Mouse (Mus musculus): ENCODE measurements around the gene Gpr146. TPM values are rescaled to one million over a fixed set of nuclear protein-coding genes. Genes with fewer than 3 reads are reported as not detected.

The Gpr146 gene
- polyA plus RNA-seq, 1 experiment, result 11.7 TPM

DNA sequence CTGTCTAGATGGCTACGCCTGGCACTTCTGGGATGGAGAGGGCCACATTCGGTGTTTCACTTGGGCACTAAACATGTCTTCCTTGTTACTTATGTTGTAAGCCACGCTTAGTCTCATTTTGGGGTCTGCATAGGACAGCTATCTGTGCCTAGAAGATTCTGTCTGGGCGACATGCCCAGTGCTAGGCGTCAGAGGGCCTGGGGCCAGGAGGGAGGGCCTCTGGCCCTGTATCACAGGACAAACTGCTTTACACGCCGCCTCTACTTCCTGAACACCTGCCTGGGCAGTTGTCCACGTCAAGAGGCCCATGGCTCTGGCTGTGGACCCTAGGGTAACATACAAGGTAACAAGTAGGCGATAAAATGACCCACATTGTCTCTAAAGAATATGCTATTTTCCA lies 50.5 kb downstream of the Gpr146 start:
- H3K27me3 ChIP-seq (ENCODE audit: control insufficient read depth, insufficient read depth, insufficient read length), result no peaks in the 10 kb centered on the region
- no peak overlapping the region for H3ac ChIP-seq (ENCODE audit: control insufficient read depth, insufficient read length)
- TF ChIP-seq CEBPB (IDR thresholded peaks at IDR 0.05; ENCODE audit: insufficient read depth, poor library complexity, severe bottlenecking), result no peak
- TF ChIP-seq MYOD1 (IDR thresholded peaks at IDR 0.05; ENCODE audit: control insufficient read depth in 1 of 3, insufficient read length in 2 of 3, low read depth in 2 of 3), result no peak
- TF ChIP-seq POLR2AphosphoS2 (IDR thresholded peaks at IDR 0.05; ENCODE audit: insufficient read length, low read depth), result no peak
- TF ChIP-seq MYOG (IDR thresholded peaks at IDR 0.05; ENCODE audit: control insufficient read depth in 1 of 3, insufficient read depth in 1 of 3, insufficient read length in 2 of 3, low read depth in 2 of 3), result no peak
- no peak for TF ChIP-seq TCF12 (IDR thresholded peaks at IDR 0.05; ENCODE audit: insufficient read depth, poor library complexity, severe bottlenecking)
- no peak for TF ChIP-seq MAX (IDR thresholded peaks at IDR 0.05; ENCODE audit: low read depth)
- no peak for TF ChIP-seq REST (IDR thresholded peaks at IDR 0.05; ENCODE audit: insufficient read depth, insufficient read length)
- no peak for TF ChIP-seq USF1 (IDR thresholded peaks at IDR 0.05; ENCODE audit: low read depth)
- TF ChIP-seq SRF (IDR thresholded peaks at IDR 0.05; ENCODE audit: control insufficient read depth, insufficient read length, low read depth), result no peak
- no peak for TF ChIP-seq POLR2A (IDR thresholded peaks at IDR 0.05; ENCODE audit: insufficient read length, low read depth)
- TF ChIP-seq E2F4 (IDR thresholded peaks at IDR 0.05; ENCODE audit: insufficient read depth), result no peak
- TF ChIP-seq TCF3 (IDR thresholded peaks at IDR 0.05; ENCODE audit: insufficient read length, low read depth), result no peak
- no peaks in the 10 kb centered on the region for H3K79me2 ChIP-seq (ENCODE audit: control insufficient read depth, insufficient read depth)
- H3K4me2 ChIP-seq (ENCODE audit: low read depth), result no peak overlapping the region
- H3K36me3 ChIP-seq (ENCODE audit: control insufficient read depth, insufficient read depth), result no peaks in the 10 kb centered on the region
- H3K4me3 ChIP-seq, result no peak overlapping the region

DNA sequence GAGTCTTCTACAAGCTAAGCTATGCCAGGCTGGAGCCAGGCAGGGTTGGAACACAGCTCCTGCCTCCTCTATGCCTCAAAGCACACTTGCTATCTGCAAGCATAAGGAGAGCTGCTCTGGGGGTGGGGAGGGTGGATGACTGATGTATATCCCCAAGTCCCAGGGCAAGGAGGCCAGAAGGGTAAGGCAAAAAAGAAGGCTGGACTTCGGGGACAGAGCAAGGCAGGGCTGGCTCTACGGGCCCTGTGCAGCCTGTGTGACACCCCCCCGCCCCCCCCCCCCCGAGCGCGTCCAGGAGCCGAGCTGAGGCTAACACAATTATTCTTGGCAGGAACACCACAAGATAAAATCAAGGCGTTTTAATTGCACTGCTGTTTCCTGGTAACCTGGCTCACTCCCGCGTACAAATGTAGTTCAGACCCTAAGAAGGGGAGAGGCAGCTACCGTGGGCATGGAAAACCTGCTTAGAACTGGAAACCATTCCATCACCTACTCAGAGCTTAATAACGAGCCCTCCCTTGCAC lies 52.4 kb downstream of the Gpr146 start:
- no peak for TF ChIP-seq MYOD1 (IDR thresholded peaks at IDR 0.05; ENCODE audit: control insufficient read depth in 1 of 3, insufficient read length in 2 of 3, low read depth in 2 of 3)
- no peak for TF ChIP-seq SRF (IDR thresholded peaks at IDR 0.05; ENCODE audit: control insufficient read depth, insufficient read length, low read depth)
- TF ChIP-seq MYOG (IDR thresholded peaks at IDR 0.05; ENCODE audit: control insufficient read depth in 1 of 3, insufficient read depth in 1 of 3, insufficient read length in 2 of 3, low read depth in 2 of 3), result no peak
- TF ChIP-seq POLR2A (IDR thresholded peaks at IDR 0.05; ENCODE audit: insufficient read length, low read depth), result no peak
- no peak for TF ChIP-seq USF1 (IDR thresholded peaks at IDR 0.05; ENCODE audit: low read depth)
- no peak for TF ChIP-seq TCF12 (IDR thresholded peaks at IDR 0.05; ENCODE audit: insufficient read depth, poor library complexity, severe bottlenecking)
- no peak for TF ChIP-seq REST (IDR thresholded peaks at IDR 0.05; ENCODE audit: insufficient read depth, insufficient read length)
- no peak for TF ChIP-seq POLR2AphosphoS2 (IDR thresholded peaks at IDR 0.05; ENCODE audit: insufficient read length, low read depth)
- no peak for TF ChIP-seq MAX (IDR thresholded peaks at IDR 0.05; ENCODE audit: low read depth)
- TF ChIP-seq CEBPB (IDR thresholded peaks at IDR 0.05; ENCODE audit: insufficient read depth, poor library complexity, severe bottlenecking), result no peak
- no peak for TF ChIP-seq TCF3 (IDR thresholded peaks at IDR 0.05; ENCODE audit: insufficient read length, low read depth)
- TF ChIP-seq E2F4 (IDR thresholded peaks at IDR 0.05; ENCODE audit: insufficient read depth), result no peak
- H3K27me3 ChIP-seq (ENCODE audit: control insufficient read depth, insufficient read depth, insufficient read length), result no peaks in the 10 kb centered on the region
- no peaks in the 10 kb centered on the region for H3K79me2 ChIP-seq (ENCODE audit: control insufficient read depth, insufficient read depth)
- no peak overlapping the region for H3ac ChIP-seq (ENCODE audit: control insufficient read depth, insufficient read length)
- H3K4me2 ChIP-seq (ENCODE audit: low read depth), result no peak overlapping the region
- H3K4me3 ChIP-seq, result no peak overlapping the region
- H3K36me3 ChIP-seq (ENCODE audit: control insufficient read depth, insufficient read depth), result no peaks in the 10 kb centered on the region

DNA sequence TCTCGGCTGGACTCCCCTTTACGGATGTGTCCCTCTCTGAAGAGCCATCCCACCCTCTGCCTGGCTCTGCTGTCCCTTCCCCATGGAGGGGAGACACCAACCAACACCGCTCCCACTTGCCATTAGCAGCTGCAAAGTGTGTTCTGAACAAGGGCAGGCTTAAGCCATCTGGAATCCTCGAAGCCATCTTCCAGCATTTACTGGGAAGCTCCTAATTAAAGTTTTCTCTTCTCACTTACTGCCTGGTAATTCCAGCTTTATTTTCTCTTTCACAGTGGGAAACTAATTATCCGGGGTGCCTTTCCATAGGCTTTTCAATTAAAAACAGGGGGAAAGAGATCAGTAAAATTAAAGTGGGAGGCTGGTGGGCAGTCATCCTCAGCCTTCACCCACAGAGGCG lies 54.8 kb downstream of the Gpr146 start:
- H3K4me3 ChIP-seq, result no peak overlapping the region
- no peak for TF ChIP-seq SRF (IDR thresholded peaks at IDR 0.05; ENCODE audit: control insufficient read depth, insufficient read length, low read depth)
- TF ChIP-seq REST (IDR thresholded peaks at IDR 0.05; ENCODE audit: insufficient read depth, insufficient read length), result no peak
- no peak for TF ChIP-seq POLR2AphosphoS2 (IDR thresholded peaks at IDR 0.05; ENCODE audit: insufficient read length, low read depth)
- H3K36me3 ChIP-seq (ENCODE audit: control insufficient read depth, insufficient read depth), result no peaks in the 10 kb centered on the region
- H3K79me2 ChIP-seq (ENCODE audit: control insufficient read depth, insufficient read depth), result no peaks in the 10 kb centered on the region
- H3ac ChIP-seq (ENCODE audit: control insufficient read depth, insufficient read length), result no peak overlapping the region
- no peak overlapping the region for H3K4me2 ChIP-seq (ENCODE audit: low read depth)
- H3K27me3 ChIP-seq (ENCODE audit: control insufficient read depth, insufficient read depth, insufficient read length), result no peaks in the 10 kb centered on the region

DNA sequence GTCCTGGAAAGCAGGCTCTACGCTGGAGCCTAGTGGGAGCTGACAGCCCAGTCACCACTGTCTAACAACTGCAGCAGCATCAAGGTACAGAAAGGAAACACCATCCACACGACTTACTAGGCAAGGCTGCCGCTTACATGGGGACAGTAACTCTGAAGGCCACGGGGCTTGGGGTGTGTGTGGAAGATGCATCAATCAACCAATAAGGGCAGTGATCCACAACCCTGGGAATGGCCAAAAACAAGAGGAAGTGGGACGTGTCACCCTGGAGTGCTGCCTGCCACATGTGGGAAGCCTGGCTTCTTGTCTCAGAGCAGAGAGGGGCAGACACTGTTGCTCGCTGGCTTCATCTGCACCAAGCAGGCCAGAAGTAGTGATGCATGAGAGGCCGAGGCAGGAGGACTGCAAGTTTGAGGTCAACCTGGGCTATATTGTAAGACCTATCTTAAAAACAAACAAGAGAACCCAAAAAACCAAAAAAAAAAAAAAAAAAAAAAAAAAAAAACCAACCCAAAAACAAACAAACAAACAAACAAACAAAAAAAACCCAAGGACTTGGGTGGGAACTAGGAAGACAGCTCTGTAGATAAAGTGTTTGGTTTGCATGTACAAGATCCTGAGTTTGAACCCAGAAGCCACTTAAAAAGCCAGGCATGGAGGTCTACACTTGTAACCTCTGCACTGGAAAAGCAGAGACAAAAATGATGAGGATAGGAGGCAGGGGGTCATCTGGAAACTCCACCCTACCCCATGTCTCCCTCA lies 55.4 kb downstream of the Gpr146 start:
- H3K36me3 ChIP-seq (ENCODE audit: control insufficient read depth, insufficient read depth), result no peaks in the 10 kb centered on the region
- no peak for TF ChIP-seq MYOG (IDR thresholded peaks at IDR 0.05; ENCODE audit: control insufficient read depth in 1 of 3, insufficient read depth in 1 of 3, insufficient read length in 2 of 3, low read depth in 2 of 3)
- TF ChIP-seq POLR2AphosphoS2 (IDR thresholded peaks at IDR 0.05; ENCODE audit: insufficient read length, low read depth), result no peak
- no peak for TF ChIP-seq USF1 (IDR thresholded peaks at IDR 0.05; ENCODE audit: low read depth)
- no peak for TF ChIP-seq REST (IDR thresholded peaks at IDR 0.05; ENCODE audit: insufficient read depth, insufficient read length)
- no peak for TF ChIP-seq E2F4 (IDR thresholded peaks at IDR 0.05; ENCODE audit: insufficient read depth)
- no peak for TF ChIP-seq MAX (IDR thresholded peaks at IDR 0.05; ENCODE audit: low read depth)
- H3K4me2 ChIP-seq (ENCODE audit: low read depth), result no peak overlapping the region
- no peaks in the 10 kb centered on the region for H3K79me2 ChIP-seq (ENCODE audit: control insufficient read depth, insufficient read depth)
- H3ac ChIP-seq (ENCODE audit: control insufficient read depth, insufficient read length), result no peak overlapping the region
- no peaks in the 10 kb centered on the region for H3K27me3 ChIP-seq (ENCODE audit: control insufficient read depth, insufficient read depth, insufficient read length)
- H3K4me3 ChIP-seq, result no peak overlapping the region
